Mouse (Mus musculus): ENCODE results near the gene Tnp2.
"Not testable (repeated sequence)": the region's sequence is repeated elsewhere in the genome, so short reads cannot be mapped to it uniquely, and the experiment has no call there.

The Tnp2 gene

GRCm38 (mm10) chr16:10788271-10788670 is at the start of gene Tnp2:
Gene Tnp2 (minus strand): TSS chr16:10788660.
- DNase-seq (ENCODE audit: low spot score), result no peak

GRCm38 (mm10) chr16:10837903-10838302 is 49.4 kb upstream of the Tnp2 start:
- no peak for DNase-seq (ENCODE audit: low spot score)

GRCm38 (mm10) chr16:10837250-10837649 is 48.8 kb upstream of the Tnp2 start:
- DNase-seq (ENCODE audit: low spot score), result no peak

GRCm38 (mm10) chr16:10836388-10836787 is 47.9 kb upstream of the Tnp2 start:
- no peak for DNase-seq (ENCODE audit: low spot score)

- DNase-seq (ENCODE audit: low spot score), result peak; percentile 76
Observed at GRCm38 (mm10) chr16:10834911-10835587, 46.6 kb upstream of the Tnp2 start, which contains the start of gene Rmi2. Gene Rmi2 (plus strand): TSS chr16:10835059.

- DNase-seq (ENCODE audit: low spot score), result no peak
Observed at GRCm38 (mm10) chr16:10834542-10834910, 46.1 kb upstream of the Tnp2 start.

GRCm38 (mm10) chr16:10828461-10828805 is 40.0 kb upstream of the Tnp2 start:
- no peak for DNase-seq (ENCODE audit: low spot score)

GRCm38 (mm10) chr16:10827766-10828460 is 39.5 kb upstream of the Tnp2 start:
- no peak for DNase-seq (ENCODE audit: low spot score)

- no peak for DNase-seq (ENCODE audit: low spot score)
Observed at GRCm38 (mm10) chr16:10827269-10827668, 38.8 kb upstream of the Tnp2 start.

GRCm38 (mm10) chr16:10825840-10826239 is 37.4 kb upstream of the Tnp2 start:
- DNase-seq (ENCODE audit: low spot score), result no peak

- no peak for DNase-seq (ENCODE audit: low spot score)
Observed at GRCm38 (mm10) chr16:10824536-10824935, 36.1 kb upstream of the Tnp2 start.

GRCm38 (mm10) chr16:10821387-10821786 is 32.9 kb upstream of the Tnp2 start:
- no peak for DNase-seq (ENCODE audit: low spot score)

- DNase-seq (ENCODE audit: low spot score), result no peak
Observed at GRCm38 (mm10) chr16:10819966-10820365, 31.5 kb upstream of the Tnp2 start.

GRCm38 (mm10) chr16:10818579-10819135 is 30.2 kb upstream of the Tnp2 start:
- no peak for DNase-seq (ENCODE audit: low spot score)

GRCm38 (mm10) chr16:10814864-10815263 is 26.4 kb upstream of the Tnp2 start:
- no peak for DNase-seq (ENCODE audit: low spot score)

- no peak for DNase-seq (ENCODE audit: low spot score)
Observed at GRCm38 (mm10) chr16:10813726-10814125, 25.3 kb upstream of the Tnp2 start.

- DNase-seq (ENCODE audit: low spot score), result no peak
Observed at GRCm38 (mm10) chr16:10812865-10813371, 24.5 kb upstream of the Tnp2 start, which contains the start of gene Gm11172. Gene Gm11172 (plus strand): TSS chr16:10812915.

- no peak for DNase-seq (ENCODE audit: low spot score)
Observed at GRCm38 (mm10) chr16:10810376-10810775, 21.9 kb upstream of the Tnp2 start.

GRCm38 (mm10) chr16:10805789-10806527 is 17.5 kb upstream of the Tnp2 start, which contains the start of gene Prm1:
Gene Prm1 (minus strand): TSS chr16:10805839.
- no peak for DNase-seq (ENCODE audit: low spot score)

- DNase-seq (ENCODE audit: low spot score), result not testable (repeated sequence)
Observed at GRCm38 (mm10) chr16:10802420-10802819, 14.0 kb upstream of the Tnp2 start.

- DNase-seq (ENCODE audit: low spot score), result no peak
Observed at GRCm38 (mm10) chr16:10796034-10796433, 7.6 kb upstream of the Tnp2 start, which contains the start of gene Prm2. Gene Prm2 (minus strand): TSS chr16:10796134.

- no peak for DNase-seq (ENCODE audit: low spot score)
Observed at GRCm38 (mm10) chr16:10790702-10791101, 2.2 kb upstream of the Tnp2 start, which contains the start of gene Prm3. Gene Prm3 (minus strand): TSS chr16:10790914.

Measured in ovary, adult 18-20 months (tissue).